8 mouse cellular contexts compared by ENCODE assay signal in the genomic region with DNA sequence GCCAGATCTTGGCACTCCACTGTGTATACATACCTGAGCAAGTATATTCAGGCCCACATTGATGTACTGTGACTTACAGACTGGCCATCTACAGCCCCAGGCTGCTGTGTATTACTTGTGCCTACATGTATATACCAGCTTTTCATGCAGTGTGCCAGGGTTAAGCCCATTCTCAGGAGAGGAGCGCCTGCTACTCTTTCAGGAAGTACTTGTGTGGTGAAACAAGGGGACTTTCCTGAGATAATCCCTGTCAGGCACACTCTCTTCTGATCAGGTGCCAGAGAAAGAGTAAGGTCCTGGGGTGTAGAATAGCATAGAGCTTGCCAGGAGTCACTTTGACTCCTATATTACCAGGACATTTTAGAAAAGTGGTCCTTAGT. TPM values are rescaled to one million over a fixed set of nuclear protein-coding genes. Genes with fewer than 3 reads are reported as not detected.
DNase-seq lines count a peak whose midpoint lies in the region; ATAC-seq and TF ChIP-seq lines count a peak whose summit lies in the region.

No protein-coding gene starts in this region.

- 76% methylated on average over 1 of the region's 1 CpGs for WGBS in spleen, adult 2 months
- WGBS in forebrain, postnatal 0 days = 87% methylated on average over 1 of the region's 1 CpGs
- 88% methylated on average over 1 of the region's 1 CpGs for WGBS in liver, embryonic 13.5 days (ENCODE audit: insufficient replicate concordance)
- WGBS in stomach, embryonic 16.5 days = 81% methylated on average over 1 of the region's 1 CpGs

- no peak overlapping the region for H3K27ac ChIP-seq in spleen, adult 2 months (ENCODE audit: insufficient read depth, low read length)
- H3K27ac ChIP-seq in forebrain, postnatal 0 days (ENCODE audit: low read depth, low read length) = peak overlapping the region; percentile 76; the same call in 1 of the 2 replicates
- peak overlapping the region; percentile 91 for H3K27ac ChIP-seq in liver, embryonic 13.5 days
- H3K27ac ChIP-seq in stomach, embryonic 16.5 days (ENCODE audit: low read length) = peak overlapping the region; percentile 94

- TF ChIP-seq CTCF in spleen, adult 2 months (IDR thresholded peaks at IDR 0.05; ENCODE audit: extremely low read depth, insufficient read depth, insufficient read length, insufficient replicate concordance) = no peak
- no peak for TF ChIP-seq CTCF in forebrain, postnatal 0 days (IDR thresholded peaks at IDR 0.05; ENCODE audit: low read depth)

- H3K4me3 ChIP-seq in spleen, adult 2 months (ENCODE audit: extremely low read depth, insufficient read depth, insufficient read length) = peak overlapping the region; percentile 83
- H3K4me3 ChIP-seq in forebrain, postnatal 0 days (ENCODE audit: low read depth, low read length) = peak overlapping the region; percentile 79
- peak overlapping the region; percentile 91 for H3K4me3 ChIP-seq in liver, embryonic 13.5 days (replicated peaks)
- H3K4me3 ChIP-seq in stomach, embryonic 16.5 days (replicated peaks; ENCODE audit: low read length) = peak overlapping the region; percentile 86

- peaks cover 16% of the 10 kb centered on the region for H3K36me3 ChIP-seq in spleen, adult 2 months (ENCODE audit: control insufficient read depth, insufficient read depth, low read length)
- peaks cover 21% of the 10 kb centered on the region for H3K36me3 ChIP-seq in forebrain, postnatal 0 days (ENCODE audit: insufficient read depth)
- H3K36me3 ChIP-seq in liver, embryonic 13.5 days = peaks cover 26% of the 10 kb centered on the region
- H3K36me3 ChIP-seq in stomach, embryonic 16.5 days (ENCODE audit: control insufficient read depth, insufficient read depth, low read length) = peaks cover 14% of the 10 kb centered on the region

- TF ChIP-seq POLR2A in spleen, adult 2 months (IDR thresholded peaks at IDR 0.05; ENCODE audit: low read depth, low read length) = no peak

- peaks cover 7% of the 10 kb centered on the region; the same call in 1 of the 2 replicates for H3K4me1 ChIP-seq in spleen, adult 2 months (ENCODE audit: control insufficient read depth, insufficient read depth, insufficient read length)
- H3K4me1 ChIP-seq in forebrain, postnatal 0 days (ENCODE audit: insufficient read depth) = 0 out of 2 replicates have a peak, but pooled peaks cover 8% of the 10 kb centered on the region
- peaks cover 47% of the 10 kb centered on the region for H3K4me1 ChIP-seq in liver, embryonic 13.5 days (replicated peaks)
- H3K4me1 ChIP-seq in stomach, embryonic 16.5 days (ENCODE audit: control insufficient read depth, insufficient read depth, low read length) = peaks cover 20% of the 10 kb centered on the region

- H3K4me2 ChIP-seq in forebrain, postnatal 0 days (ENCODE audit: low read depth) = peak overlapping the region; percentile 88
- peak overlapping the region; percentile 88 for H3K4me2 ChIP-seq in liver, embryonic 13.5 days
- H3K4me2 ChIP-seq in stomach, embryonic 16.5 days (ENCODE audit: low read depth, low read length) = peak overlapping the region; percentile 80

- H3K9me3 ChIP-seq in forebrain, postnatal 0 days (ENCODE audit: low read length) = no peaks in the 10 kb centered on the region
- H3K9me3 ChIP-seq in liver, embryonic 13.5 days (replicated peaks) = no peaks in the 10 kb centered on the region
- H3K9me3 ChIP-seq in stomach, embryonic 16.5 days (replicated peaks; ENCODE audit: control insufficient read depth, low read length) = no peaks in the 10 kb centered on the region

- peak overlapping the region; percentile 80; the same call in 1 of the 2 replicates for H3K9ac ChIP-seq in forebrain, postnatal 0 days
- H3K9ac ChIP-seq in liver, embryonic 13.5 days = peak overlapping the region; percentile 90; the same call in 1 of the 2 replicates
- peak overlapping the region; percentile 95 for H3K9ac ChIP-seq in stomach, embryonic 16.5 days (ENCODE audit: low read length)

- H3K27me3 ChIP-seq in spleen, adult 2 months (ENCODE audit: control insufficient read depth, insufficient read depth, low read length) = no peaks in the 10 kb centered on the region
- H3K27me3 ChIP-seq in forebrain, postnatal 0 days (ENCODE audit: insufficient read depth, low read length) = no peaks in the 10 kb centered on the region
- H3K27me3 ChIP-seq in liver, embryonic 13.5 days = no peaks in the 10 kb centered on the region
- no peaks in the 10 kb centered on the region for H3K27me3 ChIP-seq in stomach, embryonic 16.5 days (ENCODE audit: control insufficient read depth, insufficient read depth, low read length)

- no peak for ATAC-seq in forebrain, postnatal 0 days
- ATAC-seq in liver, embryonic 13.5 days (ENCODE audit: low read depth) = no peak; the same call in 1 of the 2 replicates
- no peak for ATAC-seq in stomach, embryonic 16.5 days (ENCODE audit: insufficient read depth, low FRiP score)

- no peak for DNase-seq in spleen, adult 2 months (ENCODE audit: low read depth in 1 of 2, low spot score in 2 of 2)
- no peak for DNase-seq in spleen, postnatal 36 days (ENCODE audit: low spot score in 2 of 2)
- DNase-seq in forebrain, postnatal 0 days = no peak
- DNase-seq in liver, embryonic 13.5 days = no peak
- no peak for DNase-seq in thymus, postnatal 0 days (ENCODE audit: low spot score)
- no peak for DNase-seq in frontal cortex, postnatal 36 days (ENCODE audit: low spot score in 2 of 2)
- no peak for DNase-seq in layer of hippocampus, adult 8-10 months (ENCODE audit: low spot score in 2 of 2)

RNA-seq across cellular contexts. Expression of a gene that starts 0.4 kb away (rescaled TPM):
- polyA plus RNA-seq in spleen, adult 2 months (2012; rRNA removed) = 16.5 and 21.3 TPM in 2 replicates
- 37.2 and 38.7 TPM in 2 replicates for total RNA-seq in forebrain, postnatal 0 days (2014; rRNA removed)
- 51.6 and 55.8 TPM in 2 replicates for polyA plus RNA-seq in forebrain, postnatal 0 days (2015; fragmentation: Nextera tagmentation; extraction: Ambion mirVana)
- polyA plus RNA-seq in liver, embryonic 13.5 days (2015; fragmentation: Nextera tagmentation; extraction: Ambion mirVana) = 23.5 and 26.0 TPM in 2 replicates
- polyA plus RNA-seq in stomach, embryonic 16.5 days (2015; fragmentation: Nextera tagmentation; extraction: Ambion mirVana) = 51.6 and 55.7 TPM in 2 replicates
- polyA plus RNA-seq in thymus, postnatal 0 days (2015; fragmentation: Nextera tagmentation; extraction: Ambion mirVana) = 51.0 and 54.2 TPM in 2 replicates
- 10 to 100 TPM; 31.3 to 44.7 (median 36.6) TPM for total RNA-seq in layer of hippocampus, adult 8-10 months (2022)

RNA-seq across cellular contexts. Expression of a gene that starts 1.5 kb away (rescaled TPM):
- polyA plus RNA-seq in spleen, adult 2 months (2012; rRNA removed) = 22.2 and 23.7 TPM in 2 replicates
- 68.7 and 95.6 TPM in 2 replicates for total RNA-seq in forebrain, postnatal 0 days (2014; rRNA removed)
- 45.5 and 56.5 TPM in 2 replicates for polyA plus RNA-seq in forebrain, postnatal 0 days (2015; fragmentation: Nextera tagmentation; extraction: Ambion mirVana)
- 12.3 and 12.8 TPM in 2 replicates for polyA plus RNA-seq in liver, embryonic 13.5 days (2015; fragmentation: Nextera tagmentation; extraction: Ambion mirVana)
- 63.4 and 67.5 TPM in 2 replicates for polyA plus RNA-seq in stomach, embryonic 16.5 days (2015; fragmentation: Nextera tagmentation; extraction: Ambion mirVana)
- 9.5 and 11.2 TPM in 2 replicates for polyA plus RNA-seq in thymus, postnatal 0 days (2015; fragmentation: Nextera tagmentation; extraction: Ambion mirVana)
- 10 to 100 TPM; 22.0 to 32.0 (median 24.2) TPM for total RNA-seq in layer of hippocampus, adult 8-10 months (2022)

RNA-seq across cellular contexts. Expression of a gene that starts 19.6 kb away (rescaled TPM):
- polyA plus RNA-seq in spleen, adult 2 months (2012; rRNA removed) = 40.5 and 41.9 TPM in 2 replicates
- 22.5 and 36.3 TPM in 2 replicates for total RNA-seq in forebrain, postnatal 0 days (2014; rRNA removed)
- 9.1 and 12.5 TPM in 2 replicates for polyA plus RNA-seq in forebrain, postnatal 0 days (2015; fragmentation: Nextera tagmentation; extraction: Ambion mirVana)
- polyA plus RNA-seq in liver, embryonic 13.5 days (2015; fragmentation: Nextera tagmentation; extraction: Ambion mirVana) = 5.3 and 6.4 TPM in 2 replicates
- 61.4 and 68.7 TPM in 2 replicates for polyA plus RNA-seq in stomach, embryonic 16.5 days (2015; fragmentation: Nextera tagmentation; extraction: Ambion mirVana)
- polyA plus RNA-seq in thymus, postnatal 0 days (2015; fragmentation: Nextera tagmentation; extraction: Ambion mirVana) = 3.9 and 4.4 TPM in 2 replicates
- total RNA-seq in layer of hippocampus, adult 8-10 months (2022) = 10 to 100 TPM; 28.9 to 46.8 (median 34.7) TPM

RNA-seq across cellular contexts. Expression of a gene that starts 23.6 kb away (rescaled TPM):
- polyA plus RNA-seq in spleen, adult 2 months (2012; rRNA removed) = not detected in 2 replicates
- not detected in 2 replicates for total RNA-seq in forebrain, postnatal 0 days (2014; rRNA removed)
- polyA plus RNA-seq in forebrain, postnatal 0 days (2015; fragmentation: Nextera tagmentation; extraction: Ambion mirVana) = not detected in 2 replicates
- polyA plus RNA-seq in liver, embryonic 13.5 days (2015; fragmentation: Nextera tagmentation; extraction: Ambion mirVana) = not detected in 2 replicates
- not detected in 2 replicates for polyA plus RNA-seq in stomach, embryonic 16.5 days (2015; fragmentation: Nextera tagmentation; extraction: Ambion mirVana)
- polyA plus RNA-seq in thymus, postnatal 0 days (2015; fragmentation: Nextera tagmentation; extraction: Ambion mirVana) = not detected in 2 replicates
- not detected for total RNA-seq in layer of hippocampus, adult 8-10 months (2022)

RNA-seq across cellular contexts. Expression of a gene that starts 30.5 kb away (rescaled TPM):
- polyA plus RNA-seq in spleen, adult 2 months (2012; rRNA removed) = 133 and 138 TPM in 2 replicates
- total RNA-seq in forebrain, postnatal 0 days (2014; rRNA removed) = 90.3 and 97.0 TPM in 2 replicates
- 32.2 and 41.5 TPM in 2 replicates for polyA plus RNA-seq in forebrain, postnatal 0 days (2015; fragmentation: Nextera tagmentation; extraction: Ambion mirVana)
- 26.0 and 27.0 TPM in 2 replicates for polyA plus RNA-seq in liver, embryonic 13.5 days (2015; fragmentation: Nextera tagmentation; extraction: Ambion mirVana)
- 41.1 and 49.5 TPM in 2 replicates for polyA plus RNA-seq in stomach, embryonic 16.5 days (2015; fragmentation: Nextera tagmentation; extraction: Ambion mirVana)
- polyA plus RNA-seq in thymus, postnatal 0 days (2015; fragmentation: Nextera tagmentation; extraction: Ambion mirVana) = 52.3 and 57.7 TPM in 2 replicates
- total RNA-seq in layer of hippocampus, adult 8-10 months (2022) = 100 to 1,000 TPM; 144 to 189 (median 157) TPM
